Mouse (Mus musculus) thymus, postnatal 10 days (tissue): Measurements from ENCODE around the gene Nmrk2.

ENCODE experiments used
- DNase-seq, 2 experiments: peaks; one replicate each; pipeline ENCODE4 v3.0.0; 2021; ENCODE audit warnings: low spot score in 2 of 2

Gene Nmrk2

GRCm38 (mm10) chr10:81167200-81168086, 34.4 kb downstream of the Nmrk2 start, which contains the start of gene Pias4:
TSS of gene Pias4 (minus strand) at chr10:81167923.
- peak; percentile 100 for DNase-seq

GRCm38 (mm10) chr10:81165118-81165517, 36.7 kb downstream of the Nmrk2 start:
- DNase-seq: no peak

DNA sequence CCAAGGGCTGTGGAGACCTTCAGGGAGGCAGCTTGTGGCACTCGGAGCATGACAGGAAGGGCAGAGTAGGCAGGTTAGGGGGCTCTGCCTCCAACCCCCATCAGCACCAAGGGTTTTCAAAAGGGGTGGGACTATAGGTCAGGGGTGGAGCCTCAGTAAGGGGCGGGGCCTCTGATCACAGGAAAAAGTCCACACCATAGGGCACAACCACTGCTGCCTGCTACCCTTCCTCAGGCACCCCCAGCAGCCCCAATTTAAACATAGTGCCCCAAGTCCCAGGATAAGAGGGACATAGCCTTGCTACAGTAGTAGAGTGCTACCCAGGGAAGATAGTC, 39.6 kb downstream of the Nmrk2 start:
- no peak for DNase-seq

GRCm38 (mm10) chr10:81161602-81162317, 40.1 kb downstream of the Nmrk2 start:
- DNase-seq: no peak

DNA sequence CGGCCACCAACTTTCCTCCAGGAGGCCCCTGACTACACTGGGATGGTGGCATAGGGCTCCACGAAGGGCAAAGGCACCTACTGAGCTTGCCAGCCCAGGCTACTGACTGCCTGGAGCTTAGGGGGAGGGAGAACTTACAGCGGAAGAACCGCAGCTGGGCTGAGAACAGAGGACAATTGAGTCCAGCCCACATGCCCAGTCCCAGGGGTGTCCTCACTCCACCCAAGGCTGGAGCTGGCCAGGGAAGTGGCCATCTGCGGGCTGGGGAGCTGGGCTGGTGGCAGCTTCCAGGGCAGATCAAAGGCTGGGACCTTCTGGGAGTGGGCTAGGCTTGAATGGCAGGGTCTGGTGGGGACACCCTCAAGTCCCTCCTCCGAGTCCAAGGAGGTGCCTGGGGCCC, 47.1 kb downstream of the Nmrk2 start:
- DNase-seq: no peak

DNA sequence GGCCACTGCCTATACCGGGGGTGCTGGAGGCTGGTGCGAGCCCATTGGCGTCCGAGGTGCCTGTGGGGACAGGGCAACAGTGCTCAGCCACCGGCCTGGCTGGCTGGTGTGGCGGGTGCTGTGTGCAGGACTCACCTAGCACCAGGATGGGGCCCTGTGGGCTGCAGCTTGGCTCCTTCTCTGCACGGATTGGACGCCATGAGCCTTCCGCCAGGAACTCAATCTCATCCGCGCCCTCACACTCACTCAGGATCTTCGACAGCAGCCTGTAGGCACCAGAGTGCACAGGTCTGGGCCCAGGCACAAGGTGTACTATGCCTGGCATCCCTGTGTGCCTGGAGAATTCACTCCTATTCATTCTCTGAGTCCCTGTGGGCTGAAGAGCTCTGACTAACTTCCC, 47.5 kb downstream of the Nmrk2 start:
- DNase-seq: no peak

DNA sequence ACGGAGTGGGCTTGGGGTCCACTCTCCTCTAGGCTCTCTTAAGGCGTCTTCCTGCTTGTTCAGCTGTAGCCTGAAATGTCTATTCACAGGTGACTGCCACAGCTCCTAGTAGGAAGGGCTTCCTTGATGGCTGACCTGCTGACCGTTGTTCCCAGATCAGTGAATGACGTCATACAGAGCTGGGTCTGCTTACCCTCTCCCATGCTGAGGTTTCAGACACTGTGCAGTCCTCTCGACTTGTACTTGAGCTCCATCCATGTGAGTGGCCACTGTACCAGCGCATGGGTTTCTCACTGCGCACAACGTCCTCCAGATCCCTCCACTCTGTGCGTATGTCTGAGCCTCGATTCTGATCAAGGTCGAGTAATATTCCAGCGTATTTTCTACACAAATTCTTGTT, 49.2 kb downstream of the Nmrk2 start:
- DNase-seq: no peak

GRCm38 (mm10) chr10:81151261-81151660, 50.6 kb downstream of the Nmrk2 start:
- DNase-seq: no peak
